Mouse (Mus musculus): ENCODE data around the gene Nav2. TPM values are rescaled to one million over a fixed set of nuclear protein-coding genes. Genes with fewer than 3 reads are reported as not detected.

Gene Nav2
- polyA plus RNA-seq, 1 experiment from 2014 or later, result 24.2 TPM

- 73% methylated on average over 4 of the region's 4 CpGs for WGBS
- H3K27me3 ChIP-seq, result no peaks in the 10 kb centered on the region
- H3K27ac ChIP-seq, result no peak overlapping the region
- no peaks in the 10 kb centered on the region for H3K36me3 ChIP-seq
- H3K4me1 ChIP-seq (replicated peaks), result peaks cover 39% of the 10 kb centered on the region
- H3K4me2 ChIP-seq, result no peak overlapping the region
- no peak overlapping the region for H3K9ac ChIP-seq
- no peak overlapping the region for H3K4me3 ChIP-seq
- no peaks in the 10 kb centered on the region for H3K9me3 ChIP-seq
- no peak for ATAC-seq (ENCODE audit: low FRiP score)
These were observed 421.7 kb downstream of the Nav2 start for GRCm38 (mm10) chr7:49330181-49330580.

- Histone ChIP-seq H3K9ac (no peak overlapping the region), H3K4me1 (replicated peaks) (peaks cover 37% of the 10 kb centered on the region), H3K4me3 (no peak overlapping the region), H3K27me3 (no peaks in the 10 kb centered on the region), H3K36me3 (no peaks in the 10 kb centered on the region), H3K27ac (peak overlapping the region; percentile 20; the same call in 1 of the 2 replicates), H3K9me3 (no peaks in the 10 kb centered on the region), H3K4me2 (no peak overlapping the region)
- ATAC-seq (ENCODE audit: low FRiP score), result no peak
- 73% methylated on average over 4 of the region's 4 CpGs for WGBS
These were observed 423.4 kb downstream of the Nav2 start for GRCm38 (mm10) chr7:49331939-49332338.

- no peaks in the 10 kb centered on the region for H3K36me3 ChIP-seq
- H3K4me2 ChIP-seq, result no peak overlapping the region
- ATAC-seq (ENCODE audit: low FRiP score), result no peak
- 83% methylated on average over 7 of the region's 7 CpGs for WGBS
- no peak overlapping the region for H3K4me3 ChIP-seq
- no peaks in the 10 kb centered on the region for H3K27me3 ChIP-seq
- peaks cover 40% of the 10 kb centered on the region for H3K4me1 ChIP-seq (replicated peaks)
- no peak overlapping the region for H3K27ac ChIP-seq
- no peak overlapping the region for H3K9ac ChIP-seq
- no peaks in the 10 kb centered on the region for H3K9me3 ChIP-seq
These were observed 424.1 kb downstream of the Nav2 start for GRCm38 (mm10) chr7:49332644-49333043.

GRCm38 (mm10) chr7:49334163-49334562 lies 425.6 kb downstream of the Nav2 start:
- Histone ChIP-seq H3K9me3 (no peaks in the 10 kb centered on the region), H3K4me2 (no peak overlapping the region), H3K36me3 (no peaks in the 10 kb centered on the region), H3K9ac (no peak overlapping the region), H3K27me3 (no peaks in the 10 kb centered on the region), H3K4me1 (replicated peaks) (peaks cover 43% of the 10 kb centered on the region), H3K4me3 (no peak overlapping the region), H3K27ac (no peak overlapping the region)
- WGBS, result 25% methylated on average over 5 of the region's 5 CpGs
- ATAC-seq (ENCODE audit: low FRiP score), result no peak

GRCm38 (mm10) chr7:49335056-49335455 lies 426.5 kb downstream of the Nav2 start:
- 63% methylated on average over 3 of the region's 3 CpGs for WGBS
- no peak overlapping the region for H3K4me2 ChIP-seq
- H3K36me3 ChIP-seq, result no peaks in the 10 kb centered on the region
- peaks cover 47% of the 10 kb centered on the region for H3K4me1 ChIP-seq (replicated peaks)
- H3K27me3 ChIP-seq, result no peaks in the 10 kb centered on the region
- no peak overlapping the region for H3K4me3 ChIP-seq
- H3K27ac ChIP-seq, result no peak overlapping the region
- no peak overlapping the region for H3K9ac ChIP-seq
- no peak for ATAC-seq (ENCODE audit: low FRiP score)
- no peaks in the 10 kb centered on the region for H3K9me3 ChIP-seq

- 54% methylated on average over 8 of the region's 8 CpGs for WGBS
- H3K36me3 ChIP-seq, result no peaks in the 10 kb centered on the region
- peaks cover 51% of the 10 kb centered on the region for H3K4me1 ChIP-seq (replicated peaks)
- no peak overlapping the region for H3K9ac ChIP-seq
- 0 out of 2 replicates have a peak overlapping the region, but pooled peaks have one; percentile 12 for H3K27ac ChIP-seq
- ATAC-seq (ENCODE audit: low FRiP score), result no peak
- no peaks in the 10 kb centered on the region for H3K27me3 ChIP-seq
- H3K4me3 ChIP-seq, result no peak overlapping the region
- H3K9me3 ChIP-seq, result no peaks in the 10 kb centered on the region
- H3K4me2 ChIP-seq, result no peak overlapping the region
These were observed 428.2 kb downstream of the Nav2 start for GRCm38 (mm10) chr7:49336725-49337124.

GRCm38 (mm10) chr7:49337710-49338109 lies 429.2 kb downstream of the Nav2 start:
- H3K4me3 ChIP-seq, result no peak overlapping the region
- peaks cover 54% of the 10 kb centered on the region for H3K4me1 ChIP-seq (replicated peaks)
- 11% methylated on average over 2 of the region's 2 CpGs for WGBS
- H3K4me2 ChIP-seq, result no peak overlapping the region
- H3K9ac ChIP-seq, result no peak overlapping the region
- H3K36me3 ChIP-seq, result no peaks in the 10 kb centered on the region
- no peak overlapping the region for H3K27ac ChIP-seq
- no peak for ATAC-seq (ENCODE audit: low FRiP score)
- H3K9me3 ChIP-seq, result no peaks in the 10 kb centered on the region
- H3K27me3 ChIP-seq, result no peaks in the 10 kb centered on the region

GRCm38 (mm10) chr7:49339953-49340352 lies 431.4 kb downstream of the Nav2 start:
- Histone ChIP-seq H3K36me3 (no peaks in the 10 kb centered on the region), H3K27ac (no peak overlapping the region), H3K4me3 (no peak overlapping the region), H3K9me3 (no peaks in the 10 kb centered on the region), H3K9ac (no peak overlapping the region), H3K27me3 (no peaks in the 10 kb centered on the region), H3K4me2 (no peak overlapping the region), H3K4me1 (replicated peaks) (peaks cover 59% of the 10 kb centered on the region)
- ATAC-seq (ENCODE audit: low FRiP score), result no peak
- WGBS, result 75% methylated on average over 3 of the region's 3 CpGs

GRCm38 (mm10) chr7:49341151-49341918 lies 432.8 kb downstream of the Nav2 start:
- no peaks in the 10 kb centered on the region for H3K27me3 ChIP-seq
- H3K9me3 ChIP-seq, result no peaks in the 10 kb centered on the region
- no peaks in the 10 kb centered on the region for H3K36me3 ChIP-seq
- ATAC-seq (ENCODE audit: low FRiP score), result peak; percentile 43
- peaks cover 54% of the 10 kb centered on the region for H3K4me1 ChIP-seq (replicated peaks)
- peak overlapping the region; percentile 85 for H3K27ac ChIP-seq
- 0 out of 2 replicates have a peak overlapping the region, but pooled peaks have one; percentile 8 for H3K9ac ChIP-seq
- 35% methylated on average over 5 of the region's 5 CpGs for whole genome bisulfite sequencing
- no peak overlapping the region for H3K4me2 ChIP-seq
- H3K4me3 ChIP-seq, result no peak overlapping the region

GRCm38 (mm10) chr7:49341919-49342529 lies 433.5 kb downstream of the Nav2 start:
- no peak overlapping the region for H3K4me2 ChIP-seq
- H3K27ac ChIP-seq, result peak overlapping the region; percentile 85; the same call in 1 of the 2 replicates
- WGBS, result 81% methylated on average over 2 of the region's 2 CpGs
- H3K36me3 ChIP-seq, result no peaks in the 10 kb centered on the region
- no peak overlapping the region for H3K4me3 ChIP-seq
- H3K9ac ChIP-seq, result no peak overlapping the region; the same call in 1 of the 2 replicates
- ATAC-seq (ENCODE audit: low FRiP score), result 0 out of 2 replicates have a peak, but pooled peaks have one; percentile 15
- H3K4me1 ChIP-seq (replicated peaks), result peaks cover 54% of the 10 kb centered on the region
- no peaks in the 10 kb centered on the region for H3K9me3 ChIP-seq
- no peaks in the 10 kb centered on the region for H3K27me3 ChIP-seq

GRCm38 (mm10) chr7:49342556-49343080 lies 434.1 kb downstream of the Nav2 start:
- peak overlapping the region; percentile 20 for H3K9ac ChIP-seq
- H3K9me3 ChIP-seq, result no peaks in the 10 kb centered on the region
- WGBS, result 48% methylated on average over 13 of the region's 13 CpGs
- H3K4me3 ChIP-seq, result no peak overlapping the region
- no peaks in the 10 kb centered on the region for H3K27me3 ChIP-seq
- peak overlapping the region; percentile 26; the same call in 1 of the 2 replicates for H3K27ac ChIP-seq
- H3K4me2 ChIP-seq, result peak overlapping the region; percentile 26; the same call in 1 of the 2 replicates
- peaks cover 58% of the 10 kb centered on the region for H3K4me1 ChIP-seq (replicated peaks)
- no peaks in the 10 kb centered on the region for H3K36me3 ChIP-seq
- peak; percentile 9; the same call in 1 of the 2 replicates for ATAC-seq (ENCODE audit: low FRiP score)

- Histone ChIP-seq H3K4me1 (replicated peaks) (peaks cover 60% of the 10 kb centered on the region), H3K27me3 (no peaks in the 10 kb centered on the region), H3K4me3 (no peak overlapping the region), H3K27ac (0 out of 2 replicates have a peak overlapping the region, but pooled peaks have one; percentile 26), H3K9me3 (no peaks in the 10 kb centered on the region), H3K36me3 (no peaks in the 10 kb centered on the region), H3K9ac (peak overlapping the region; percentile 20), H3K4me2 (peak overlapping the region; percentile 26; the same call in 1 of the 2 replicates)
- no peak; the same call in 1 of the 2 replicates for ATAC-seq (ENCODE audit: low FRiP score)
- 18% methylated on average over 16 of the region's 16 CpGs for whole genome bisulfite sequencing
These were observed 434.6 kb downstream of the Nav2 start for GRCm38 (mm10) chr7:49343081-49343600.

Data from hindbrain, embryonic 13.5 days (tissue).